Mouse (Mus musculus): Measurements from ENCODE around the gene Il17d. TPM values are rescaled to one million over a fixed set of nuclear protein-coding genes. Genes with fewer than 3 reads are reported as not detected.

Il17d gene
- polyA plus RNA-seq, 1 experiment = 0.90 TPM

GRCm38 (mm10) chr14:57509554-57509953 is 15.0 kb upstream of the Il17d start:
- WGBS = 83% methylated on average over 6 of the region's 6 CpGs
- H3K4me3 ChIP-seq (ENCODE audit: extremely low read depth, insufficient read depth, insufficient read length) = no peak overlapping the region
- no peaks in the 10 kb centered on the region for H3K36me3 ChIP-seq (ENCODE audit: control insufficient read depth, insufficient read depth, low read length)
- TF ChIP-seq CTCF (IDR thresholded peaks at IDR 0.05; ENCODE audit: extremely low read depth, insufficient read depth, insufficient read length, insufficient replicate concordance) = no peak
- TF ChIP-seq POLR2A (IDR thresholded peaks at IDR 0.05; ENCODE audit: low read depth, low read length) = no peak
- H3K27ac ChIP-seq (ENCODE audit: insufficient read depth, low read length) = no peak overlapping the region
- H3K4me1 ChIP-seq (ENCODE audit: control insufficient read depth, insufficient read depth, insufficient read length) = no peaks in the 10 kb centered on the region
- no peaks in the 10 kb centered on the region for H3K27me3 ChIP-seq (ENCODE audit: control insufficient read depth, insufficient read depth, low read length)
- DNase-seq (ENCODE audit: low read depth in 1 of 2, low spot score in 2 of 2) = no peak

DNA sequence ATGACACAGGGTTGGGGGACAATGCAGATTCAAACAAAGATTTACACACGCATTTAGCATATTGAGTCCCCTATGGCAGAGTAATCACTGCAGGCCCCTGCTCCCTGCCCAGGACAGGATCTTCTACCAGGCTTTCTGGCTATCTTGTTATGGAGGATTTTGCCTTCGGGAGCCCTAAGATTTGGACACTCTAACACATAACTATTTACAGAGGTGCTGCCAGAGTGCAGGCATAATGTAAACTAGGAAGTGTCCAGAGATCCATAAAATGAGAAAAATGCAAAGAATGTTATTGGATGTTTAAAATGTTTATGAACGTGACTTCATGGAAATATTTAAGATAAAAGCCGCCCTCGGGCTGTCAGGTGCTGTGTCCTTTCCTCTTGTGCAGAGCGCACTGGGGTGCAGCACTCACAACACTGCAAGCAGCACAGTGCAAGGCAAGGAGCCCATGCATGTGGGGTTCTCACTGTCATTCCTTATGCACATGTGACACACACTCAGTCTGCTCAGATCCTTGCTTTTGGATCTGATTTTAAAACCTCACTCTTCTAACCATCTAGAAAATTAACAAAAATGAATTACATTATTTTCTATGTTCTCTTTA is 9.3 kb upstream of the Il17d start:
- no peak for DNase-seq (ENCODE audit: low read depth in 1 of 2, low spot score in 2 of 2)
- Histone ChIP-seq H3K36me3 (ENCODE audit: control insufficient read depth, insufficient read depth, low read length) (no peaks in the 10 kb centered on the region), H3K27me3 (ENCODE audit: control insufficient read depth, insufficient read depth, low read length) (no peaks in the 10 kb centered on the region), H3K4me3 (ENCODE audit: extremely low read depth, insufficient read depth, insufficient read length) (no peak overlapping the region), H3K4me1 (ENCODE audit: control insufficient read depth, insufficient read depth, insufficient read length) (no peaks in the 10 kb centered on the region), H3K27ac (ENCODE audit: insufficient read depth, low read length) (no peak overlapping the region)
- WGBS = 88% methylated on average over 6 of the region's 6 CpGs
- TF ChIP-seq POLR2A (IDR thresholded peaks at IDR 0.05; ENCODE audit: low read depth, low read length) (no peak), CTCF (IDR thresholded peaks at IDR 0.05; ENCODE audit: extremely low read depth, insufficient read depth, insufficient read length, insufficient replicate concordance) (no peak)

DNA sequence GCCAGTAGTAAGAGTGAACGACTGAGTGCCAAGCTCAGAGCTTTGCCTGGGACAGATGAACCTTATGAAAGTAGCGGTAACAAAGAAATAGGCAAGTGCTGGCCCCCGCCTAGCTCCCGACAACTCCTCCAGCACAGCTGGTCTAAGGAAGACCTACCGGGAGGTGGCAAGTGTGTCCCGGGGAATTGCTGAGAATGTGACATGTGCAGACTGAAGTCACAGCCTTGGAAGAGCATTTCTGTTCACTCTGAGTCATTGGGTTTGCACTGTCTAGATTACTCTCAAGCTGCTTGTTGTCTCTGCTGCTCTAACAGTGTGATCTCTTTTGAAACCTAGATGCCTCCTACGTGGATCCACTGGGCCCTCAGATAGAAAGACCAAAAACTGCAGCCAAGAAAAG is 7.6 kb upstream of the Il17d start:
- 92% methylated on average over 7 of the region's 7 CpGs for WGBS
- no peaks in the 10 kb centered on the region for H3K4me1 ChIP-seq (ENCODE audit: control insufficient read depth, insufficient read depth, insufficient read length)
- no peak for TF ChIP-seq CTCF (IDR thresholded peaks at IDR 0.05; ENCODE audit: extremely low read depth, insufficient read depth, insufficient read length, insufficient replicate concordance)
- no peak for TF ChIP-seq POLR2A (IDR thresholded peaks at IDR 0.05; ENCODE audit: low read depth, low read length)

DNA sequence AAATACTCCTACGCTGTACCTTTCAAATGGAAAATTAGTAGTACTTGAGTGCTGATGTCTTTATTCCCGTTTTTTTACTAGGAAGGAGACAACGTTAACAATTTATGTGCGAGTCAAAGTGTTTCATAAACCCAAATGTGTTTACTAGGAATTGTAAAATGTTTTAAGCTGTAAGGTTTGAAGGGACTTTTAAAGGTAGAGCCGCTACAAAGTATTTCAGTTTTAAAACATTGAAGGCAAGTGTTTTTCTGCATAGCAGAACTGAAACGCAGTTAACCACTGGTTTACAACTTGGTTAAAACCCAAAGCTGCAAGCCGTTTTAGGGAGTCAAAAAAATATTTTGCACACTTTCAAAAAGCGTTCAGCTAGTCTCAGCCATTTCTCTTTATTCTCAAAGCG is 815 bp upstream of the Il17d start:
- Histone ChIP-seq H3K4me1 (ENCODE audit: control insufficient read depth, insufficient read depth, insufficient read length) (peaks cover 4% of the 10 kb centered on the region), H3K36me3 (ENCODE audit: control insufficient read depth, insufficient read depth, low read length) (no peaks in the 10 kb centered on the region), H3K27me3 (ENCODE audit: control insufficient read depth, insufficient read depth, low read length) (peaks cover 18% of the 10 kb centered on the region), H3K27ac (ENCODE audit: insufficient read depth, low read length) (no peak overlapping the region), H3K4me3 (ENCODE audit: extremely low read depth, insufficient read depth, insufficient read length) (no peak overlapping the region)
- 74% methylated on average over 9 of the region's 9 CpGs for WGBS
- no peak for TF ChIP-seq POLR2A (IDR thresholded peaks at IDR 0.05; ENCODE audit: low read depth, low read length)
- TF ChIP-seq CTCF (IDR thresholded peaks at IDR 0.05; ENCODE audit: extremely low read depth, insufficient read depth, insufficient read length, insufficient replicate concordance) = no peak
- no peak for DNase-seq (ENCODE audit: low read depth in 1 of 2, low spot score in 2 of 2)

More for the DNA sequence above, 7.6 kb upstream of the Il17d start:
- H3K4me3 ChIP-seq (ENCODE audit: extremely low read depth, insufficient read depth, insufficient read length) = no peak overlapping the region
- H3K27ac ChIP-seq (ENCODE audit: insufficient read depth, low read length) = no peak overlapping the region
- H3K36me3 ChIP-seq (ENCODE audit: control insufficient read depth, insufficient read depth, low read length) = no peaks in the 10 kb centered on the region
- no peaks in the 10 kb centered on the region for H3K27me3 ChIP-seq (ENCODE audit: control insufficient read depth, insufficient read depth, low read length)
- no peak for DNase-seq (ENCODE audit: low read depth in 1 of 2, low spot score in 2 of 2)

DNA sequence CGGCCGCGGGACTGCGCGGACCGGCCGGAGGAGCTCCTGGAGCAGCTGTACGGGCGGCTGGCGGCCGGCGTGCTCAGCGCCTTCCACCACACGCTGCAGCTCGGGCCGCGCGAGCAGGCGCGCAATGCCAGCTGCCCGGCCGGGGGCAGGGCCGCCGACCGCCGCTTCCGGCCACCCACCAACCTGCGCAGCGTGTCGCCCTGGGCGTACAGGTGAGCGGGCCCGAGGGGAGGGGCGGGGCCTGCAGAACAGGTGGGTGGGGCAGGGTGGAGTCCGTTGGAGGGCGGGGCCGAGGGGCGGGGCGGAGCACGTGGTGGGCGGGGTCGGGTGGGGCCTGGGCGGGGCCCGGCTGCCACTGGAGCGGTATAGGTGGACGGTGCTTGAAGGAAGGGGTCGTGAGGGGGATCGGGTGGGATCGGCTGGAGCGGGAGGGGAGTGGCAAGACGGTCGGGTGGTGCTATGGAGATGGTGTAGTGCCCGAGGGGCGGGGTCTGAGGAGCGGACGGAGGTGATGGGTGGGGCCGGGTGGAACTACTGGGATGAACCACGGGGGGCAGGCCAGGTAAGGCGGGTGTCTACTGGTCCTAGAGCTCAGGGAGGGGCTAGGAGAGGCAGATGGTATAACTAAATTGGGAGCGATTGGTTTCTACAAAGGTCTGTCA is 942 bp downstream of the Il17d start:
- Histone ChIP-seq H3K4me3 (ENCODE audit: extremely low read depth, insufficient read depth, insufficient read length) (peak overlapping the region; percentile 64), H3K4me1 (ENCODE audit: control insufficient read depth, insufficient read depth, insufficient read length) (peaks cover 4% of the 10 kb centered on the region), H3K36me3 (ENCODE audit: control insufficient read depth, insufficient read depth, low read length) (no peaks in the 10 kb centered on the region), H3K27me3 (ENCODE audit: control insufficient read depth, insufficient read depth, low read length) (peaks cover 21% of the 10 kb centered on the region), H3K27ac (ENCODE audit: insufficient read depth, low read length) (no peak overlapping the region)
- no peak for TF ChIP-seq POLR2A (IDR thresholded peaks at IDR 0.05; ENCODE audit: low read depth, low read length)
- TF ChIP-seq CTCF (IDR thresholded peaks at IDR 0.05; ENCODE audit: extremely low read depth, insufficient read depth, insufficient read length, insufficient replicate concordance) = no peak
- DNase-seq (ENCODE audit: low read depth in 1 of 2, low spot score in 2 of 2) = peak; percentile 4 to 43
- WGBS = 2% methylated on average over 53 of the region's 60 CpGs

GRCm38 (mm10) chr14:57526050-57526623 is 1.6 kb downstream of the Il17d start:
- TF ChIP-seq POLR2A (IDR thresholded peaks at IDR 0.05; ENCODE audit: low read depth, low read length) (no peak), CTCF (IDR thresholded peaks at IDR 0.05; ENCODE audit: extremely low read depth, insufficient read depth, insufficient read length, insufficient replicate concordance) (no peak)
- H3K27ac ChIP-seq (ENCODE audit: insufficient read depth, low read length) = no peak overlapping the region
- DNase-seq (ENCODE audit: low read depth in 1 of 2, low spot score in 2 of 2) = no peak
- no peaks in the 10 kb centered on the region for H3K36me3 ChIP-seq (ENCODE audit: control insufficient read depth, insufficient read depth, low read length)
- no peak overlapping the region for H3K4me3 ChIP-seq (ENCODE audit: extremely low read depth, insufficient read depth, insufficient read length)
- peaks cover 4% of the 10 kb centered on the region for H3K4me1 ChIP-seq (ENCODE audit: control insufficient read depth, insufficient read depth, insufficient read length)
- H3K27me3 ChIP-seq (ENCODE audit: control insufficient read depth, insufficient read depth, low read length) = peaks cover 21% of the 10 kb centered on the region
- WGBS = 63% methylated on average over 10 of the region's 10 CpGs

GRCm38 (mm10) chr14:57527122-57527521 is 2.5 kb downstream of the Il17d start:
- 21% methylated on average over 7 of the region's 7 CpGs for WGBS
- Histone ChIP-seq H3K36me3 (ENCODE audit: control insufficient read depth, insufficient read depth, low read length) (no peaks in the 10 kb centered on the region), H3K27ac (ENCODE audit: insufficient read depth, low read length) (no peak overlapping the region), H3K4me1 (ENCODE audit: control insufficient read depth, insufficient read depth, insufficient read length) (peaks cover 4% of the 10 kb centered on the region), H3K27me3 (ENCODE audit: control insufficient read depth, insufficient read depth, low read length) (peaks cover 21% of the 10 kb centered on the region), H3K4me3 (ENCODE audit: extremely low read depth, insufficient read depth, insufficient read length) (no peak overlapping the region)
- no peak for TF ChIP-seq CTCF (IDR thresholded peaks at IDR 0.05; ENCODE audit: extremely low read depth, insufficient read depth, insufficient read length, insufficient replicate concordance)
- no peak for TF ChIP-seq POLR2A (IDR thresholded peaks at IDR 0.05; ENCODE audit: low read depth, low read length)
- DNase-seq (ENCODE audit: low read depth in 1 of 2, low spot score in 2 of 2) = no peak

Measured in spleen, adult 2 months (tissue).